Mouse (Mus musculus): ENCODE results near the gene Zfp704. TPM values are rescaled to one million over a fixed set of nuclear protein-coding genes. Genes with fewer than 3 reads are reported as not detected.

Zfp704 gene
- polyA plus RNA-seq, 1 experiment from 2014 or later = 9.2 TPM

DNA sequence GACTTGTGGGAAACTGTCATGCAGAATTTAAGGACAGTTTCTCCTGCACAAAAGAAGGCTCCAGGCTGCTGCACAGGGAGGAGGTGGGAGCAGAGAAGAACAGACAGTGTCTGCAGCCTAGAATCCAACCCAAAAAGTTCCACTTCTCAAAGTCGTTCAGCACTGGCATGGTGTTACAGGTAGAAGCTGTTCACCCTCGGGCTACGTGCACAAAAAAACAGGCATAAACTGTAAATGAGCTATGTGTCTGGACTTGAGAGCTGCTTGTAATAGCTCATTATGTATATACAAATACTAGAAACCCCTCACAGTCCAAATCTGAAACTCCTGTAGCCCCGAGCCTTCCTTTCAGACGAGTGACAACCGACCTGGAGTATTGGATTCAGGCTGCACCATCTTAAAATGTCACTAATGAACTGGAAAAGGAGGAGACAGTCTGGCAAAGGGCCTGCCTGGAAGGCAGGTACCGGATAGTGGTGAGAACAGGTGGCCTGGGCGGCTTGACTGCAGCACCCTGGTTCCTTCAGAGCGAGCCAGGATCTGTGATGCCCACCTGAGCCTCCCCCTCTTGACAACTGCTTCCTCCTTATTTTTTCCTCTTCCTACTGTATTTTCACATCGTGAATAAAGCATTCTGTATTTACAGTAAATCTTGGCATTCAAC, 41.2 kb downstream of the Zfp704 start:
- Histone ChIP-seq H3K4me1 (ENCODE audit: control insufficient read depth in 2 of 2, insufficient read depth in 2 of 2, low read length in 2 of 2) (peaks cover 5 to 18% of the 10 kb centered on the region in 2 experiments; a peak in 2 of 4 replicates), H3K27ac (replicated peaks in 1 of 2; ENCODE audit: control insufficient read depth in 1 of 2, insufficient read depth in 1 of 2, low read depth in 2 of 2, low read length in 2 of 2) (no peak overlapping the region), H3K4me2 (ENCODE audit: low read length) (no peak overlapping the region), H3K9ac (ENCODE audit: low read length) (no peak overlapping the region), H3K4me3 (ENCODE audit: control insufficient read depth in 1 of 2, insufficient read depth in 1 of 2, low read depth in 1 of 2, low read length in 2 of 2) (no peak overlapping the region), H3K36me3 (ENCODE audit: control insufficient read depth, insufficient read depth, low read length) (peaks cover 5% of the 10 kb centered on the region; the same call in 1 of the 2 replicates), H3K9me3 (ENCODE audit: control insufficient read depth, low read length) (no peaks in the 10 kb centered on the region), H3K27me3 (ENCODE audit: control insufficient read depth, insufficient read depth, low read length) (no peaks in the 10 kb centered on the region)
- no peak for ATAC-seq (ENCODE audit: insufficient number of reproducible peaks, insufficient read depth, low FRiP score, low read depth)
- WGBS = 87% methylated on average over 10 of the region's 10 CpGs

DNA sequence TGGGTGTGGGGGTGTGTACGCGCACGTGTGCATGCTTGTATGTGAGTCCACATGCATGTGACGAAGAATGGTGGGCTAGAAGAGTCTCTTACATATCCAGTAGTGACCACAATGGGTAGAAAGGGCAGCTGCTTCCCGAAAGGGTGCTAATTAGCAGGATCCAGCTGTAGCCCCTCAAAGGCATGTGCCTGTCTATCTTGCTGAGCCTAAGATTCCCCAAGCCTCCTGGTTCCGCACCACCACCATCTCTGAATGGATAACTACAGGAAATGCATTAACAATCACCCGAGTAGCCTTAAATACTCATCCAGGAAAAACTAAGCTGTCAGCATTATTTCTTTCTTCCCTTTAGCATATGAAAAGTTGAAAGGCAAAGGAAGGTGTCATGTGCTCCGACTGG, 41.9 kb downstream of the Zfp704 start:
- Histone ChIP-seq H3K4me2 (ENCODE audit: low read length) (no peak overlapping the region), H3K27ac (replicated peaks in 1 of 2; ENCODE audit: control insufficient read depth in 1 of 2, insufficient read depth in 1 of 2, low read depth in 2 of 2, low read length in 2 of 2) (no peak overlapping the region), H3K36me3 (ENCODE audit: control insufficient read depth, insufficient read depth, low read length) (peaks cover 5% of the 10 kb centered on the region; the same call in 1 of the 2 replicates), H3K4me3 (ENCODE audit: control insufficient read depth in 1 of 2, insufficient read depth in 1 of 2, low read depth in 1 of 2, low read length in 2 of 2) (no peak overlapping the region), H3K4me1 (ENCODE audit: control insufficient read depth in 2 of 2, insufficient read depth in 2 of 2, low read length in 2 of 2) (peaks cover 5 to 17% of the 10 kb centered on the region in 2 experiments; a peak in 3 of 4 replicates), H3K27me3 (ENCODE audit: control insufficient read depth, insufficient read depth, low read length) (no peaks in the 10 kb centered on the region), H3K9me3 (ENCODE audit: control insufficient read depth, low read length) (no peaks in the 10 kb centered on the region), H3K9ac (ENCODE audit: low read length) (no peak overlapping the region)
- ATAC-seq (ENCODE audit: insufficient number of reproducible peaks, insufficient read depth, low FRiP score, low read depth) = no peak
- WGBS = 80% methylated on average over 8 of the region's 8 CpGs

DNA sequence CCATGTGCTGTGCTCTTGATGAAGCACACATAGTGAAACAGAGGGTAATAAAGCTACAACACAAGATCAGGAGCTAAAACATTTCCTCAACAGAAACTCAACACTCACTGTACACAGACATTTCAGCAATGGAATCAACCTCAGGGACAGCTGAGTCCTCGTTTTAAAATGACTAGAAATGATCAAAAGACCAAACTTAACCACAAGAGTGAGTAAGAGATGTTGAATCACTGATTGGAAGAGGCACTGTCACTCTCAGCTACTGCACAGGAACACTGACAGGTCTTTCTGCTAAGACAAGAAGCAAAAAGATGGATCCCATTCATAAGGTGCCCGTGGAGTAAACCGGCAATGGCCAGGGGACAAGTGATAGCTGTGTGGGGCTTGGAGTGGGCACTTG, 43.1 kb downstream of the Zfp704 start:
- no peaks in the 10 kb centered on the region for H3K27me3 ChIP-seq (ENCODE audit: control insufficient read depth, insufficient read depth, low read length)
- 78% methylated on average over 3 of the region's 3 CpGs for WGBS
- H3K4me1 ChIP-seq (ENCODE audit: control insufficient read depth in 2 of 2, insufficient read depth in 2 of 2, low read length in 2 of 2) = peaks cover 2 to 9% of the 10 kb centered on the region in 2 experiments; a peak in 3 of 4 replicates
- no peak overlapping the region for H3K9ac ChIP-seq (ENCODE audit: low read length)
- peaks cover 5% of the 10 kb centered on the region; the same call in 1 of the 2 replicates for H3K36me3 ChIP-seq (ENCODE audit: control insufficient read depth, insufficient read depth, low read length)
- no peak overlapping the region for H3K4me2 ChIP-seq (ENCODE audit: low read length)
- ATAC-seq (ENCODE audit: insufficient number of reproducible peaks, insufficient read depth, low FRiP score, low read depth) = no peak
- H3K27ac ChIP-seq (replicated peaks in 1 of 2; ENCODE audit: control insufficient read depth in 1 of 2, insufficient read depth in 1 of 2, low read depth in 2 of 2, low read length in 2 of 2) = no peak overlapping the region
- no peaks in the 10 kb centered on the region for H3K9me3 ChIP-seq (ENCODE audit: control insufficient read depth, low read length)
- H3K4me3 ChIP-seq (ENCODE audit: control insufficient read depth in 1 of 2, insufficient read depth in 1 of 2, low read depth in 1 of 2, low read length in 2 of 2) = no peak overlapping the region

DNA sequence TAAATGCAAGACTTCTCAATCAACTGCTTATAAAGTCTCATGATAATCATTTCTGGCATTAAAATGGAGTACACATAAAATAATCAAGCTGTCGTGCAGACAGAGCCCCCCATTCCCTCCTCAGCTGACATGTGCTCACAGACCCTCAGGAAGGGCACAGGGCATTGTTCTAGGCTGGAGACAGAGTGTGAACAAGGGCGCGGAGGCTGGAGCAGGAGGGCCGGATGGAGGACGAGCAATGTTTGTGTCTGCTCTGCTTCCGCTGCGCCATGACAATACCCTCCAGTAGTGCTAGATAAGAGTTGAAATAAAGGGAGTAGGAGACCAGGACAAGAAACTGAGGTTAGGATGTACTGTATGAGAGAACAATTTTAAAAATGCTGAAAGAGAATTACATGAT, 46.3 kb downstream of the Zfp704 start:
- ATAC-seq (ENCODE audit: insufficient number of reproducible peaks, insufficient read depth, low FRiP score, low read depth) = no peak
- Histone ChIP-seq H3K36me3 (ENCODE audit: control insufficient read depth, insufficient read depth, low read length) (peaks cover 5% of the 10 kb centered on the region; the same call in 1 of the 2 replicates), H3K27ac (replicated peaks in 1 of 2; ENCODE audit: control insufficient read depth in 1 of 2, insufficient read depth in 1 of 2, low read depth in 2 of 2, low read length in 2 of 2) (no peak overlapping the region), H3K9ac (ENCODE audit: low read length) (no peak overlapping the region), H3K27me3 (ENCODE audit: control insufficient read depth, insufficient read depth, low read length) (no peaks in the 10 kb centered on the region), H3K4me1 (ENCODE audit: control insufficient read depth in 2 of 2, insufficient read depth in 2 of 2, low read length in 2 of 2) (peaks cover 2 to 6% of the 10 kb centered on the region in 2 experiments; a peak in 3 of 4 replicates), H3K9me3 (ENCODE audit: control insufficient read depth, low read length) (no peaks in the 10 kb centered on the region), H3K4me2 (ENCODE audit: low read length) (no peak overlapping the region), H3K4me3 (ENCODE audit: control insufficient read depth in 1 of 2, insufficient read depth in 1 of 2, low read depth in 1 of 2, low read length in 2 of 2) (no peak overlapping the region)
- 52% methylated on average over 7 of the region's 7 CpGs for WGBS

DNA sequence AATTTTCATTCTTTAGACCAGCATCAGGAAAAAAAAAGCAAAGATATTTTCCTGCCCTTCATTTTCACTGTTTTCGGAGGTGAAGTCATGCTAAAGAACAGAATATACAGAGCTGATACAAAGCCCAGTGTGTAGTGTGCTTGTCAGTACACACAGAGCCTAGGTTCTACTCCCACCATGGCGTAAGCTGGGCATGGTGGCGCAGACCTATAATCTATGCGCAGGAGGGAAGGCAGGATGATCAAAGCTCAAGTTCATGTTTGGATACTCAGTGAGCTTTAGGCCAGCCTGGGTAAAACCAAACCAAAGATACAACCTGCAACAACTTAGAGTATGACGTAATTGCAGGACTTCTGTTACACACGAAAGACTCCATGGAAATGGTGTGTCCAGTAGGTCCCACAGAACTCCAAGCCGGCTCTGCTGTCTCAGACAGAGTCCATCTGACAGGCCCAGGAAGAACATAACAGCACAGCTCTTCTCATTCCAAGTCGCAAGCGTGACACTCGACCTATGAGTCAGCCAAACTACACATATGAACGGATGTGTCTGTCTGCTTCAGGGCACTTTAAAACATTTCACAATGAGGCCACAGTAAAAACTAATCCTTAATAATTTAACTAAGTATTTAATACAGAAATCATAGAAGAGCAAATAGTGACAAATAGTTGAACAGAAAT, 47.1 kb downstream of the Zfp704 start:
- no peak overlapping the region; a peak in 1 of 4 replicates for H3K27ac ChIP-seq (replicated peaks in 1 of 2; ENCODE audit: control insufficient read depth in 1 of 2, insufficient read depth in 1 of 2, low read depth in 2 of 2, low read length in 2 of 2)
- H3K4me2 ChIP-seq (ENCODE audit: low read length) = no peak overlapping the region
- peaks cover 5% of the 10 kb centered on the region; the same call in 1 of the 2 replicates for H3K36me3 ChIP-seq (ENCODE audit: control insufficient read depth, insufficient read depth, low read length)
- 74% methylated on average over 11 of the region's 11 CpGs for WGBS
- peaks cover 2 to 6% of the 10 kb centered on the region in 2 experiments; a peak in 2 of 4 replicates for H3K4me1 ChIP-seq (ENCODE audit: control insufficient read depth in 2 of 2, insufficient read depth in 2 of 2, low read length in 2 of 2)
- no peaks in the 10 kb centered on the region for H3K27me3 ChIP-seq (ENCODE audit: control insufficient read depth, insufficient read depth, low read length)
- ATAC-seq (ENCODE audit: insufficient number of reproducible peaks, insufficient read depth, low FRiP score, low read depth) = no peak
- no peak overlapping the region for H3K9ac ChIP-seq (ENCODE audit: low read length)
- no peak overlapping the region for H3K4me3 ChIP-seq (ENCODE audit: control insufficient read depth in 1 of 2, insufficient read depth in 1 of 2, low read depth in 1 of 2, low read length in 2 of 2)
- H3K9me3 ChIP-seq (ENCODE audit: control insufficient read depth, low read length) = no peaks in the 10 kb centered on the region

DNA sequence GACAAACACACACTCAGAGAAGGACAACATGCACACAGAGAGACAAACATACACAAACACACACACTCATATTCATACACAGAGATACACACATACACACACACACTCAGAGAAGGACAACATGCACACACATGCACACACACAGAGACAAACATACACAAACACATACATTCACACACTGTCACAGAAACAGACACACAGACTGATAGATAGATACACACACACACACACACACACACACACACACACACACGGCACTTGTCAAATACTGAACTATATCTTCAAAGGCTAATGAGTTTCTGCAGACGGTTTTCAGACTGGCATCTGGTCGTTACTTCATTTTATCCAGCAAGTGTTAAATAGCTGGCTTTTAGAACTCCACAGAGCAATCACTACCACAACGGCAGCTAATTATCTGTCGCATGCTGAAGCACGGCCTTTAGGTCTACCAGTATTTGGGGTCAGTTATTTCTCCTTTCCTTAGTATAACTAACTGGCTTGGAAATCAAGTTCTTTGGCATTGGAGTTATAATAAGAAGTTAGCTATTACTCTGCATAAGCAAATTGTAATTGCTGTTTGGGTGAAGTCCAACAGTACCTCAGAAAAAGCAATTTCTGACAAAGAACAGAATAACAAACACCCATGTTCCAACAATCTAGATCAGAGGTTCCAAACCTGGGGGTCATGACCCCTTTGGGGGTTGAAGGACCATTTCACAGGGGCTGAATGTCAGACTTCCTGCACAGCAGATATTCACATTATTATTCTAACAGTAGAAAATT, 51.9 kb downstream of the Zfp704 start:
- ATAC-seq (ENCODE audit: insufficient number of reproducible peaks, insufficient read depth, low FRiP score, low read depth) = no peak
- 61% methylated on average over 6 of the region's 6 CpGs for WGBS
- Histone ChIP-seq H3K4me1 (ENCODE audit: control insufficient read depth in 2 of 2, insufficient read depth in 2 of 2, low read length in 2 of 2) (peaks cover 0 to 2% of the 10 kb centered on the region in 2 experiments; a peak in 1 of 4 replicates), H3K36me3 (ENCODE audit: control insufficient read depth, insufficient read depth, low read length) (no peaks in the 10 kb centered on the region), H3K4me2 (ENCODE audit: low read length) (no peak overlapping the region), H3K27me3 (ENCODE audit: control insufficient read depth, insufficient read depth, low read length) (no peaks in the 10 kb centered on the region), H3K9me3 (ENCODE audit: control insufficient read depth, low read length) (no peaks in the 10 kb centered on the region), H3K27ac (replicated peaks in 1 of 2; ENCODE audit: control insufficient read depth in 1 of 2, insufficient read depth in 1 of 2, low read depth in 2 of 2, low read length in 2 of 2) (no peak overlapping the region), H3K4me3 (ENCODE audit: control insufficient read depth in 1 of 2, insufficient read depth in 1 of 2, low read depth in 1 of 2, low read length in 2 of 2) (no peak overlapping the region), H3K9ac (ENCODE audit: low read length) (no peak overlapping the region)

DNA sequence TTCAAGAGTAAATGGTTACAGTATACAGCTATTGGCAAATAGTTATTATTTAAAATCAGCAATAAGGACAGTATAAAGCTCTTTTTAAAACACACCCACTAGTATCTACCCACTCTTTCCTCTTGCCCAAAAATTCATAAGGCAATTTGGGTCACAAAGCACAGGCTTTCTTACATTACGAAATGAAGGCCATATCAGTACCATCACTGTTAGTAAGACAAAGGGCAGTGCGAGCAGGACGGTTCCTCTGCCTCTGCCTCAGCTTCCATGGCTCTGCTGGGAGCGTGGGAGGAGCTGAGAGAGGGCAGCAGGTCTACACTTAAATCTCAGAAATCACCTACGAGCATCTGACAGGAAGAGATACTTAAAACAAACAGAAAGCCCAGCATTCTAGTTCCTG, 53.7 kb downstream of the Zfp704 start:
- H3K27me3 ChIP-seq (ENCODE audit: control insufficient read depth, insufficient read depth, low read length) = no peaks in the 10 kb centered on the region
- ATAC-seq (ENCODE audit: insufficient number of reproducible peaks, insufficient read depth, low FRiP score, low read depth) = no peak
- whole genome bisulfite sequencing = 38% methylated on average over 5 of the region's 5 CpGs
- no peak overlapping the region for H3K9ac ChIP-seq (ENCODE audit: low read length)
- H3K4me1 ChIP-seq (ENCODE audit: control insufficient read depth in 2 of 2, insufficient read depth in 2 of 2, low read length in 2 of 2) = peaks cover 4 to 11% of the 10 kb centered on the region in 2 experiments
- no peaks in the 10 kb centered on the region for H3K9me3 ChIP-seq (ENCODE audit: control insufficient read depth, low read length)
- H3K4me3 ChIP-seq (ENCODE audit: control insufficient read depth in 1 of 2, insufficient read depth in 1 of 2, low read depth in 1 of 2, low read length in 2 of 2) = no peak overlapping the region
- H3K27ac ChIP-seq (replicated peaks in 1 of 2; ENCODE audit: control insufficient read depth in 1 of 2, insufficient read depth in 1 of 2, low read depth in 2 of 2, low read length in 2 of 2) = no peak overlapping the region
- H3K36me3 ChIP-seq (ENCODE audit: control insufficient read depth, insufficient read depth, low read length) = no peaks in the 10 kb centered on the region
- H3K4me2 ChIP-seq (ENCODE audit: low read length) = no peak overlapping the region

Measured in heart, embryonic 14.5 days (tissue).